Mouse (Mus musculus): ENCODE data around the gene 9830107B12Rik.

9830107B12Rik gene

DNA sequence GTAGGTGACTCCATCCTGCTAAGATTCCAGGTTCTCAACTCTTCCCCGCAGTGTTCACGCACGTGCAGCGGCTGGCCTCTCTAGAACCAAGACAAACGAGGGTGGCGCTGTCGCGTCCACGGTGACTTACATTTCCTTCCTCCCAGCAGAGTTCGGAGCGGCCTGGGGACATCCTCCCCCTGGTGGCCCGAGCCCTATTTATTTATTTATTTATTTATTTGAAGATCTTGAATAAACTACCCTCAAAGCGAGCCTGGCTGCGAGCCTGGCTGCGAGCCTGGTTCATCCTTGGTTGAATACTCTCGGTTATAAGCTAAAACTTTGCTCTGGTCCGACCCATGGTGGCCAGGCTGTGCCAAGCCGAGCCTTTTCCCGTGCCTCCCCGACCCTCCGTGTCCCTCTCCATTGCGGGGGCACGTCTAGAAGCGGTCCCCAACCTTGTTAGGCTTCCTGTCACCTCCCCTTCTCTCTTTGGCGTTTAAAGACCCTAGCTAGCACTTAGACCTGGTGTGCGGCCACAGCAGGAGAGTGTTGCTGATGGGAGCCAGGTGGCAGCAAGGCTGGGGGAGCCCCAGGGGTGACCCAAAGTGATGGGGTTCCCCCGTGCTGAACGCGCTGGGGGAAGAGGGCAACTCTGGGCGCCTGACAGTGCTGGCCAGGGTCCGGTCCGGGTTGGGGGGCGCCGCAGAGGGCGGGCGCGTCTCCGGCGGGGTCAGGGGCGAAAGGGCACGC, 48.9 kb downstream of the 9830107B12Rik start:
- H3K36me3 ChIP-seq (ENCODE audit: insufficient read depth, low read length): no peaks in the 10 kb centered on the region
- no peak for TF ChIP-seq NANOG (IDR thresholded peaks at IDR 0.05; ENCODE audit: borderline replicate concordance, low read length)
- TF ChIP-seq POU5F1 (IDR thresholded peaks at IDR 0.05; ENCODE audit: borderline replicate concordance, low read length): no peak
- TF ChIP-seq CTCF (conservative IDR thresholded peaks at IDR 0.05; ENCODE audit: low read length): no peak; the same call in 1 of the 2 replicates
- peak overlapping the region; percentile 68 for H3K4me3 ChIP-seq (replicated peaks; ENCODE audit: low read length)
- peaks cover 12% of the 10 kb centered on the region for H3K9me3 ChIP-seq (ENCODE audit: low read length)
- peaks cover 70% of the 10 kb centered on the region for H3K27me3 ChIP-seq (ENCODE audit: insufficient read depth, low read length)
- H3K4me1 ChIP-seq (replicated peaks; ENCODE audit: low read depth, low read length): peaks cover 60% of the 10 kb centered on the region

DNA sequence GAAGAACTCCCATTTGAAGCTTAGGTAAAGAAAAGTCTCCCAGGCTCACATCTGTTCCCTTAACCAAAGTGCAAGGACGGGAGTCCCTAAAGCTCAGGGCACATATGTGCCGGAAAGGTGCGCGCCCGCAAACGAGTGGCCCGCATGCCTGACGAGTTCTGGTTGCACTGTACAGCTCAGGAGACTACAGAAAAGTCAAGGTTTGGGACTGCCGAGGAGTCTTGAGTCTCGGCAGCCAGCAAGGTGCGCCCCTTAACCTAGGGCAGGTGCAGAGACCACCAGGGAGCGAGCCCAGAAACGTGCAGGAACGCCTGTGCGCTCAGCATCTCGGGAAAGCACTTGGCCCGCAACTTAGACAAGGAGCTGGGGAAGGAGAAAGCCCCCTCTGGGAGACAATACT, 49.7 kb downstream of the 9830107B12Rik start:
- peaks cover 70% of the 10 kb centered on the region for H3K27me3 ChIP-seq (ENCODE audit: insufficient read depth, low read length)
- no peaks in the 10 kb centered on the region for H3K36me3 ChIP-seq (ENCODE audit: insufficient read depth, low read length)
- TF ChIP-seq NANOG (IDR thresholded peaks at IDR 0.05; ENCODE audit: borderline replicate concordance, low read length) (no peak), POU5F1 (IDR thresholded peaks at IDR 0.05; ENCODE audit: borderline replicate concordance, low read length) (no peak), CTCF (conservative IDR thresholded peaks at IDR 0.05; ENCODE audit: low read length) (no peak)
- peaks cover 12% of the 10 kb centered on the region for H3K9me3 ChIP-seq (ENCODE audit: low read length)
- H3K4me1 ChIP-seq (replicated peaks; ENCODE audit: low read depth, low read length): peaks cover 60% of the 10 kb centered on the region
- H3K4me3 ChIP-seq (replicated peaks; ENCODE audit: low read length): peak overlapping the region; percentile 68

DNA sequence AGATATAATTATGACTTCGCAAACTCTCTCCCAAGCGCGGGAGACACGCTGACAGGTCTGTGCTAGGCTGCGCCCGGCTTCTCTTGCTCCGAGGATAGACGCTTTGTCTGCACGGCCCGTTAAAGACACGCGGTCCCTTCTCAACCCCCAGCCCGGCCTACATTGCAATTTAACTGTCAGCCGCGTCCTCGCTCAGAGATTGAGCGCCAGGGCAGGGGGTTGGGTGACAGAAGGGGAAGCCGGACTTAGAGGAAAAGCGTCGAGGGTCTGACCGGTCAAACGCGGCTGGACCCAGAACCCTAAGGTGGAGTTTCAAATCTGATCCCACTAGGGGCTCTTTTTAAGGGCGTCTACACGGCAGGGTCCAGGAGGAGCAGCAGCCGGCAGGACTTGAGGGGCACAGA, 50.3 kb downstream of the 9830107B12Rik start:
- no peak for TF ChIP-seq NANOG (IDR thresholded peaks at IDR 0.05; ENCODE audit: borderline replicate concordance, low read length)
- no peak for TF ChIP-seq POU5F1 (IDR thresholded peaks at IDR 0.05; ENCODE audit: borderline replicate concordance, low read length)
- no peak for TF ChIP-seq CTCF (conservative IDR thresholded peaks at IDR 0.05; ENCODE audit: low read length)
- H3K9me3 ChIP-seq (ENCODE audit: low read length): peaks cover 12% of the 10 kb centered on the region
- H3K4me3 ChIP-seq (replicated peaks; ENCODE audit: low read length): 0 out of 2 replicates have a peak overlapping the region, but pooled peaks have one; percentile 13
- peaks cover 76% of the 10 kb centered on the region for H3K27me3 ChIP-seq (ENCODE audit: insufficient read depth, low read length)
- peaks cover 60% of the 10 kb centered on the region for H3K4me1 ChIP-seq (replicated peaks; ENCODE audit: low read depth, low read length)
- H3K36me3 ChIP-seq (ENCODE audit: insufficient read depth, low read length): no peaks in the 10 kb centered on the region

DNA sequence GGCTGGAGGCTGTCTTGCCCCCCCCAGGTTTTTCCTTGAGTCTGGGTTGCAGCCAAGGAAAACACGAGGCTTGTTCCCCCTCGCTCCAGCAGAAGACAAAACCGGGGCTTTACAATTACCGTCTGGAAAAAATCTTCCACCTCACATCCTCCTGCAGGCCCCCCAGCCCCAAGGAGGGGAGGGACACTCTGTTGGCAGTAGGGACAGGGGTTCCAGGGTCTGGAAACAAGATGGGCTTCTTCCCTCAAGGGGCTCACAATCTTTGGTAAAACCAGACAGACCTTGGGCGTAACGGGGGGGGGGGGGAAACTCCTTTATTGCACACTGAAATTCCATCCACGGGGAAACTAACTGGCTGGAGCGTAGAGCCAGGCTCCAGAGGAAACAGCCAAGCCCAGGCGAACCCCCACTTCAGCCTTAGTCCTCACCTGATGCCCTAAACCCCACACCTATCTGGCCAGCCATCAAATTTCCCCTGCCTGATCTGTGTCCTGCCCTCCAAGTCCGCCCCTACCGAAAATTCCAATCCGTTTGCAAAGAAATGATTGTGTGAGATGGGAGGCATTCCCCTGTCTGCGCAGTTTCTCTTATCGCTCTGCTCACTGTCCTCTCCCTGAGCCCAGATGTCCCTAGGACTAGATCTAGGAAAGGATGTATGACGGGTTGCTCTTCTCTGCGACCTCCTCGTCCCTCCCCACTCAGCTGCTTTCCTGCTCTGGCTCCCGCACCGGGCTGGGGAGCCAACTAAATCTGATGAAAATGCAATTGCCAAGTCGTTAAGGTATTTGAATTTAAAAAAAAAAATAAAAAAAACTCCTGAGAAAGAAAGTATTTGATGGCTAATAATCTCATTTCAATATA, 51.0 kb downstream of the 9830107B12Rik start:
- Histone ChIP-seq H3K4me3 (replicated peaks; ENCODE audit: low read length) (0 out of 2 replicates have a peak overlapping the region, but pooled peaks have one; percentile 13), H3K4me1 (replicated peaks; ENCODE audit: low read depth, low read length) (peaks cover 58% of the 10 kb centered on the region), H3K9me3 (ENCODE audit: low read length) (peaks cover 12% of the 10 kb centered on the region), H3K36me3 (ENCODE audit: insufficient read depth, low read length) (no peaks in the 10 kb centered on the region), H3K27me3 (ENCODE audit: insufficient read depth, low read length) (peaks cover 78% of the 10 kb centered on the region)
- TF ChIP-seq POU5F1 (IDR thresholded peaks at IDR 0.05; ENCODE audit: borderline replicate concordance, low read length): no peak
- no peak for TF ChIP-seq CTCF (conservative IDR thresholded peaks at IDR 0.05; ENCODE audit: low read length)
- TF ChIP-seq NANOG (IDR thresholded peaks at IDR 0.05; ENCODE audit: borderline replicate concordance, low read length): no peak

DNA sequence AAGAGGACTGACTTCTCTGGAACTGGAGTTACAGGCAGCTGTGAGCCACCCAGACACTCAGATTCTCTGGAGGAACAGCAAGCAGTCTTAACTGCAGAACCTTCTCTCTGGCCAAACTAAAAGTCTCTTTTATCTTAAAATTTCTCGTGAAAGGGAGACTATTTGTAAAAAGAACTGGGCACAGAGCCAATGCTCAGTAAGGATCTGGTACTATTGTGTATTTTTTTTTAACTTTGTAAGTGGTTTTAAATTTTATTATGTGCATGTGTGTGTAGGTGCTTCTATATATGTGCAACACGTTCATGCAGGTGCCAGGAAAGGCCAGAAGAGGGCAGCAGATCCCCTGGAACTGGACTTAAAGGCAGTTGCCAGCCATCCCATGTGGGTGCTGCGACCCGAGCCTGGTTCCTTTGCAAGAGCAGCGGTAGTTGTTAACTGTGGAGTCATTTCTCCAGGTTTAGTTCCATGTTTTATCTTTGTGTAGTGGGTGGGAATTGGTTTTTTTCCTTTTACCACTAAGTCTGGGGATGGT, 52.7 kb downstream of the 9830107B12Rik start:
- no peaks in the 10 kb centered on the region for H3K36me3 ChIP-seq (ENCODE audit: insufficient read depth, low read length)
- H3K9me3 ChIP-seq (ENCODE audit: low read length): peaks cover 12% of the 10 kb centered on the region
- no peak overlapping the region for H3K4me3 ChIP-seq (replicated peaks; ENCODE audit: low read length)
- peaks cover 42% of the 10 kb centered on the region for H3K4me1 ChIP-seq (replicated peaks; ENCODE audit: low read depth, low read length)
- TF ChIP-seq NANOG (IDR thresholded peaks at IDR 0.05; ENCODE audit: borderline replicate concordance, low read length): no peak
- peak; percentile 55 for TF ChIP-seq CTCF (conservative IDR thresholded peaks at IDR 0.05; ENCODE audit: low read length)
- TF ChIP-seq POU5F1 (IDR thresholded peaks at IDR 0.05; ENCODE audit: borderline replicate concordance, low read length): no peak
- H3K27me3 ChIP-seq (ENCODE audit: insufficient read depth, low read length): peaks cover 76% of the 10 kb centered on the region

DNA sequence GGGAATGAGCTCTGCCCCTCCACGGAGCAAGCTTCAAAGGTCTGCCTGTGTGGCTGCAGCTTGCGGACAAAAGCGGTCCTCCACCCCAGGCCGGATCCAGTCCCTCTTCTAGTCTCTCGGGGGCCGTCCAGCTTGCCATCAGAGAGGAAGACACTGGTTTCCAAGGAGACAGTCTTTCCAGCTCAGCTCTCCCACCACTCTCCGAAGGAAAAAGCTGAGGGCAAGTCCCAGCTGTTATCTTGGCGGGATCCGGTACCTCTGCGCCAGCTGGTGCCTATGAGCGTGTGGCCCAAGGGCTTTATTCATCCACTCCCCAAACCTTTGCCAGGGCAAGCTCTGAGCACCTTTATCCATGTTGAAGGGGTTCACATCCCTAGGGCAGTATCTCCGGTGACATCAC, 55.8 kb downstream of the 9830107B12Rik start:
- no peak overlapping the region for H3K4me3 ChIP-seq (replicated peaks; ENCODE audit: low read length)
- H3K27me3 ChIP-seq (ENCODE audit: insufficient read depth, low read length): peaks cover 53% of the 10 kb centered on the region
- TF ChIP-seq CTCF (conservative IDR thresholded peaks at IDR 0.05; ENCODE audit: low read length) (no peak), NANOG (IDR thresholded peaks at IDR 0.05; ENCODE audit: borderline replicate concordance, low read length) (no peak), POU5F1 (IDR thresholded peaks at IDR 0.05; ENCODE audit: borderline replicate concordance, low read length) (no peak)
- H3K4me1 ChIP-seq (replicated peaks; ENCODE audit: low read depth, low read length): peaks cover 15% of the 10 kb centered on the region
- no peaks in the 10 kb centered on the region for H3K36me3 ChIP-seq (ENCODE audit: insufficient read depth, low read length)
- H3K9me3 ChIP-seq (ENCODE audit: low read length): peaks cover 12% of the 10 kb centered on the region

DNA sequence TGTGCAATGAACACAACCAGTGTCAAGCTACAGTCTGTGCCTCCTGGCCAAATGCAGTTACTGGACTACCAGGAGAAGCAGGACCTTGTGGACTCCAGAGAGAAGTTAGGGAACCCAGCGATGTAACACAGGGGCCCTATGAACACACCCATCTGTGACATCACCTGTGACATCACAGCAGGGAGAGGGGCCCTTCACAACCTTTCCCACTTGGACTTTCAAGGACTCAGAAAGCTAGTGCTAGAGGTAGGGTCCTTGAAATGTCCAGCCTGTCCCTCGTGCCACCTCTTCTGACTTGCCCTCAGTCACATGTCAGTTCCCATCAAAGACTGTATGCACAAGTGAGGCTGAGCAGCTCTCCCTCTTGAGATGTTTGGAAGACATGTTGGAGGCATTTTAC, 56.6 kb downstream of the 9830107B12Rik start:
- H3K36me3 ChIP-seq (ENCODE audit: insufficient read depth, low read length): no peaks in the 10 kb centered on the region
- no peak for TF ChIP-seq POU5F1 (IDR thresholded peaks at IDR 0.05; ENCODE audit: borderline replicate concordance, low read length)
- no peak for TF ChIP-seq CTCF (conservative IDR thresholded peaks at IDR 0.05; ENCODE audit: low read length)
- no peak for TF ChIP-seq NANOG (IDR thresholded peaks at IDR 0.05; ENCODE audit: borderline replicate concordance, low read length)
- peaks cover 6% of the 10 kb centered on the region for H3K4me1 ChIP-seq (replicated peaks; ENCODE audit: low read depth, low read length)
- peaks cover 12% of the 10 kb centered on the region for H3K9me3 ChIP-seq (ENCODE audit: low read length)
- no peak overlapping the region for H3K4me3 ChIP-seq (replicated peaks; ENCODE audit: low read length)
- peaks cover 46% of the 10 kb centered on the region for H3K27me3 ChIP-seq (ENCODE audit: insufficient read depth, low read length)

DNA sequence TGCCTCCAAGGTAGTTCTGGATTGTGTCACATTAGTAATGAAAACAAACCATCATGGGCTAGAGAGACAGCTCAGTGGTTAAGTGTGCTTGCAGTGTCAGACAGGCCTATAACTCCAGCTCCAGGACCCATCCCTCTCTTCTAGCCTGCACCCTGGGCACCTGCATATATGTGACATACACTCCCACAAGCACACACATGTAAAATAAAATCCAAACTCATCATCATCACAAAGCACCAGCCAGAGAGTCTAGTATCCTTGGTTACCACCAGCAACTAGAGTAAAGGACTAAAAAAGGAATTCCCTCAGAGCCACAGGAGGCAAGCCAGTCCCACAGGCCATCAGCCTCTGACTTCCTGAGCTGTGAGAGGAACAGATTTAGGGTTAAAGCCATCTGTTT, 57.0 kb downstream of the 9830107B12Rik start, which contains the start of gene 1700067P10Rik:
Gene 1700067P10Rik (plus strand): TSS at position 301 of the 400 bp plus-strand sequence.
- Histone ChIP-seq H3K9me3 (ENCODE audit: low read length) (peaks cover 9% of the 10 kb centered on the region), H3K36me3 (ENCODE audit: insufficient read depth, low read length) (no peaks in the 10 kb centered on the region), H3K27me3 (ENCODE audit: insufficient read depth, low read length) (peaks cover 44% of the 10 kb centered on the region), H3K4me3 (replicated peaks; ENCODE audit: low read length) (no peak within 1 kb of the TSS), H3K4me1 (replicated peaks; ENCODE audit: low read depth, low read length) (0 out of 2 replicates have a peak, but pooled peaks cover 4% of the 10 kb centered on the region)
- TF ChIP-seq CTCF (conservative IDR thresholded peaks at IDR 0.05; ENCODE audit: low read length): no peak
- no peak for TF ChIP-seq POU5F1 (IDR thresholded peaks at IDR 0.05; ENCODE audit: borderline replicate concordance, low read length)
- TF ChIP-seq NANOG (IDR thresholded peaks at IDR 0.05; ENCODE audit: borderline replicate concordance, low read length): no peak
